Mouse (Mus musculus) regulatory T cell (primary cell): ENCODE data around the gene Cdkl1.

Experiments
- in situ Hi-C: fragments of 300-600 bp; cut with MboI, MseI; formaldehyde crosslinking; loops from one replicate; pipeline ENCODE4 v1.15.1; 2025; ENCODE audit warnings: high pct_unique_total_duplicates

Gene Cdkl1

GRCm38 (mm10) chr12:69783247-69784025 lies 7.6 kb downstream of the Cdkl1 start:
- in situ Hi-C loops = loop anchor here (5.0 kb wide), 1 partner anchor 54 kb away; no protein-coding TSS in a partner anchor

DNA sequence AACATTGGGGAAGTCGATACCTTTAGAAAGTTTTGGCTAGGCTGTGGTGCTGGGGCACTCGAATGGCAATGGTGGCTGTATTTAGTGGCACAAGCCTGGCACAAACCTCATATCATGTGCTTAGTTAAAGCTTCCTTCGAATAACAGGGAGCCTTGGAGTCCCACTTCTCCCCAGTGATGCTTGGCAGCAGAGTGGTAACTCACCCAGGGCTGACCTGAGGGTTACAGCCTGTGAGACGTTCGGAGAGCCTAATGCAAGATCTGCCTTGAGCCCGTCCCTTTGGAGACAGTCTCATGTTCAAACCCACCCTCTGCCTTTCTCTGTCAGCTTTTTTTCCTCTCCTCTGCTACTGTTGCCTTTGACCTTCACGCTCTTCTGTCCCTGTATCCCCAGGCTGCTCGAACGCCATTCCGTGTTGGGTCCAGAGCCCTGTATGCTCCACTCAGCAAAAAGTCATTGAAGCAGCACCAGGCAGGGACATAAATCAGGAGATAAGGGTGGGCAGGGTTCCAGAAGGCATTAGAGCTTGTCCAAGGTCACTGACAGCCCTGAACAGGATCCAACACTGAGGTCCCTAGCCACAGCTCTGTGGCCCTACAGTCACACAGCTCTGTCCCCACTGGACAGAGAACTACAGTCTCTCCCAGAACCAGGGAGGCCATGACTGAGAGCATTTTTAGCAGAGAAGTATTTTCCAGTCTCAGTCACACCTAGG lies 9.0 kb downstream of the Cdkl1 start:
- in situ Hi-C loops = loop anchor here (5.0 kb wide), 1 partner anchor 55 kb away; no protein-coding TSS in a partner anchor

DNA sequence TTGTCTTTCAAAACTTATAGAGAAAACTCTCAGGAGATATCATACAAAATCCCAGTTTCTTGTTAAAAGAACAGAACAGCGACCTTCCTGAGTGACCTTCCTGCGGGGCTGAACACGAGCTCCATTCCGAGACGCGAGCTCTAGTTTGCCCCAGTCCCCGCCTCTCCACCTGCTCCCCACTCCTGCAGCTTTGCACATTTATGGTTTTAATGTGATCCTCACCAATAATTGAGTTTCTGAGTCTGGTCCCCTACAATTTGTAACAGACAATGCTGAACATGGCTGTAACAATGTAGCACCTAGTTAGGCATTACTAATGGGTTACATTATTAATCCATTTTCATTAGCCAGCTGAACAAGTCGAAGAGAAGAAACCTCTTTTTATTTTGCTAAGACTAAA lies 9.6 kb downstream of the Cdkl1 start:
- in situ Hi-C loops = loop anchor here (5.0 kb wide), 1 partner anchor 56 kb away; no protein-coding TSS in a partner anchor

GRCm38 (mm10) chr12:69777957-69778356 lies 13.1 kb downstream of the Cdkl1 start:
- in situ Hi-C loops = no loop called here

GRCm38 (mm10) chr12:69777341-69777730 lies 13.7 kb downstream of the Cdkl1 start:
- in situ Hi-C loops = no loop called here

GRCm38 (mm10) chr12:69776607-69777340 lies 14.3 kb downstream of the Cdkl1 start:
- in situ Hi-C loops = no loop called here

DNA sequence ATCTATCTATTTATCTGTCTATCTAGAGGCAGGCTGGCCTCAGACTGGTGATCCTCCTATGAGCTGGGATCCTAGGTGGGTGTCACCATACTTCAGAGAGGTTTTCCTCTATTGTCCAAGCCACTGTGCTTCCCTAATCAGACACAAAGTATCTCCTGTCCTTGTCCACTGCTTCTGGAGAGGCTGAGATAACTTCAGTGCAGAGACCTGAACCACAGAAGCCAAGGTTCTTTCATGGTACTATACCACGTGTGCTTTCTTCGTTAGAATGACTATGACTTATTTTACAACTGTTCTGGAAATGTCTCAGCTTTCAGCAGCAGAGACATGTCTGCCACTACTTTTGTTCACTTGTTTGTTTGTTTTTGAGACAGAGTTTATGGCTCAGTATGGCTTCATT lies 22.2 kb downstream of the Cdkl1 start:
- in situ Hi-C loops = loop anchor here (10.0 kb wide), 1 partner anchor 286 kb away; no protein-coding TSS in a partner anchor

DNA sequence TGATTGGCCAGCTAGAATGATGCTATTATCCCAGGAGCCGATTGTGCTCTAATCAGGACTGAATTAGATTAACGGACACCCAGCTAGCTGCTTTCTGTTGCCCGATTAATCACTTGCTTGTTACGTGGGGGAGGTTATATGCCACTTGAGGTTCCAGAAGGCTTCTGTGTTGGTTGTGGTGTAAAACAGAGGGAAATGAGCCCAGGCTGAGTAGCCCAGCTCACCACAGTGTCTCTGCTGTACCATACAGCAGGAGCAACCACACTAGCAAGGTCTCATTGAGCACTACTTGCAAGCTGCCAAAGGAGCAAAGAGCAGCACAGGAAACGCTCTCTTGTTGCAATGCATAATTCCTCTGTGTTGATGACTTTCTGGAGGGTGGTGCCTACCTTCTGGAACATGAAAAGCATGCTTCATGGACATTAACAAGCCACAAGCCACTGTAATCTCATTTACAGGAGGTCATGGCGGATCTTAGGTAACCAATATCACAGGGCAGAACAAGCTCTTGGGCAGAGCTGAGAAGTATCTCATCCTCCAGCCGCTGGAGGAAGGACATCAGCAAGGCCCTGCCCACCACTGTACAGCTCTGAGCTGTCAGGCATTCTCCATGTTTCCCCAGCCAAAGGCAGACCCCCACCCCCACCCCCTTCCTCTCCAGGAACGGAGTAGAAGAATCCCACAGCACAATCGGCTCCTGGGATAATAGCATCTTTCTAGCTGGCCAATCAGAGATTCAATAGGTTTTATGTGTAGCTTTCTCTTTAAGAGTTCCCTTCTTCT lies 23.4 kb downstream of the Cdkl1 start:
- in situ Hi-C loops = loop anchor here (10.0 kb wide), 1 partner anchor 287 kb away; no protein-coding TSS in a partner anchor

GRCm38 (mm10) chr12:69766185-69766904 lies 24.7 kb downstream of the Cdkl1 start:
- in situ Hi-C loops = loop anchor here (10.0 kb wide), 1 partner anchor 288 kb away; no protein-coding TSS in a partner anchor

DNA sequence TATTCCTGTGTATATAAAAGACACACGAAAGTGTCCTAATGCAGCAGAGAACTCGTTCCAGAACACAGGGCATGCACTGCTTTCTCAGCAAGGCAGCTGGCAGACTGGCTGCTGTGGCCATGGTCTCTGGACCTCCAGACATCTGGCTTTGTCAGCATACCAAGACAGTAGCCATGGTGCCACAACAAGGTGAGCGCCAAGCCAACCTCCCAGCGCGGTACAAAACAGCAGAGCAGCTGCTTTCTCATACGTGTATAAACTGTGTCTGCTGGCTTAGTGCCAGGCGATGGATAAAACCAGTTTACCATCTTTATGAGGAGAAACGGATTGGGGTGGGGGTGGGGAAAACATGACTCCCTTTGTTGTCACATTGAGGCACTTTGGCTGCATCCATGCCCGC lies 25.5 kb downstream of the Cdkl1 start:
- in situ Hi-C loops = loop anchor here (10.0 kb wide), 1 partner anchor 289 kb away; no protein-coding TSS in a partner anchor

DNA sequence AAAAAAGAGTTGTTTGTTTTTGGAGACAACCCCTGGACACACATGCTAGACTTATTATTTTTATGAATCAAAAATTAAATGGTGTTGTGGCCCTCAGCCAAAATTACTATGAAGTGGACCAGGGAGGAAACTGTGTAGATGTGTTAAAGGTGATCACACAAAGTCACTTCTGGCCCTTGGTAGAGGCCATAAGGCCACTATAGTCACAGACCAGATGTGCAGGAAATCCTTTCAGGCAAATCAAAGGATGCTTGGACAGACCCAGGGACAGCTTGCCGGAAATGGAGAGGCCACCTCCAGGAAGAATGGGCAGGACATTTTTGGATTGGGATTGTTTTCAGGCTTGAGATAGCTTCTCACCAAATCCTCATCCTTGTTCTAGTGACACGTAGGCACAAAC lies 29.5 kb downstream of the Cdkl1 start:
- in situ Hi-C loops = loop anchor here (10.0 kb wide), 1 partner anchor 293 kb away; no protein-coding TSS in a partner anchor

GRCm38 (mm10) chr12:69760743-69761406 lies 30.2 kb downstream of the Cdkl1 start:
- in situ Hi-C loops = loop anchor here (10.0 kb wide), 1 partner anchor 294 kb away; no protein-coding TSS in a partner anchor

DNA sequence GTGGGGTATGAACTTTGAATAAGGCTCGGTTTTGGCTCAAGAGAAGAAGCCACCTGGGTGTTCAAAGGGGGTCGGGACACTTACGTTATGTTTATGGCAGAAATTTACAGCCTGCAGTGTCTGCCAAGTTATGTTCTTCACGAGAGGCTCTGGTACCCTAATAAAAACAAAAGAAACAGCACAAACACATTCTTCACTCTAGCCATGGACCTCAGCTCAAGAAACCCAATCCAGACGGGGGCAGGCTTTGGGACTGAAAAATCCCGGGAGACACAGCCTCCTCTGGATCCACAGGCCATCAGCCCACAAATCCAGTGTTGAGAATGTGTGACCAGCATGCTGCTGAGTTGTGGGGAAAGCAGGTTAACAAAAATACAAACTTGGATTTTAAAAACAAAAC lies 31.1 kb downstream of the Cdkl1 start:
- in situ Hi-C loops = loop anchor here (10.0 kb wide), 1 partner anchor 295 kb away; no protein-coding TSS in a partner anchor

- in situ Hi-C loops = no loop called here
Observed at GRCm38 (mm10) chr12:69759267-69759885, 31.7 kb downstream of the Cdkl1 start.

DNA sequence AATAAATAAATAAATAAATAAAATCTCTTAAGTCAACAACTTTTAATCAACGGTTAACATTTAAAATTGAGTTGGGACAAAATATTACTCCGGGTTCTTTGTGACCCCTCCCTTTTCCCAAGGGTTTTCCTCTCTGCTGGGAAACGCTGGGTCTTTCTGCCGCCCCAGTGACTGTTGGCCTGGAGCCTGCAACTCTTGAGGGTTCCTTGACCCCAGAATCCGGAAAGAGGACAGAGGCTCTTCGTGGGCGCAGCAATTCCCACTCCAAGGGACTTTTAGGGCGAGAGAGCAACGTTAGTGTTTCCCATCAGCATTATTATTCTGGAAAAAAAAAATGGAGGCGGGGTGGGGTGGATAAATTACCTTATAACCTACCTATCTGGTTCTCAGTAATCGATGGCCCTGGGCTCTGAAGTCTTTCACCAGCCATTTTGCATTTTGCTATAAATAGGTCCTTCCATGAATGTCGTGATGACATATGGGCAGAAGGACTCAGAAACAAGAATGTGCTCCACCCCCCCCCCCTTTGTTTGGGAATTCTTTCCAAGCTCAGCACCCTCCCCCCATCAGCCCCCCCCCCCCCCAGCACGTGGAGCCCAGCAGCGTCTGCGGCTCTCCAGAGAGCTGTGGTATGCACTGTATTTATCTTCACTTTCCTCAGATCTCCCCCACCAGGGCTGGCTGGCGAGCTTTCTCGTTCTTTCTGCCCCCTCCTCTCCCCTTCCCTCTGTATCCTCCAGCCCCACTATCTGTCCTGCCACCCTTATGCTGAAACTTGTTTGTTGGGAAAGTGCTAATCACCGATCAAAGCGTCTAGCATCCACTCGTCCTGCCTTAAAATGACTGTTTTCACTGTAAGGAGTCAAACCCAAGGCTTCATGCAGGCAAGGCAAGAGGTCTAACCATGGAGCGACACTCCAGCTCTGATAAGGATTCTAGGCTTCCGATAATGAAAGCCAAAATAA lies 32.6 kb downstream of the Cdkl1 start:
- in situ Hi-C loops = no loop called here

DNA sequence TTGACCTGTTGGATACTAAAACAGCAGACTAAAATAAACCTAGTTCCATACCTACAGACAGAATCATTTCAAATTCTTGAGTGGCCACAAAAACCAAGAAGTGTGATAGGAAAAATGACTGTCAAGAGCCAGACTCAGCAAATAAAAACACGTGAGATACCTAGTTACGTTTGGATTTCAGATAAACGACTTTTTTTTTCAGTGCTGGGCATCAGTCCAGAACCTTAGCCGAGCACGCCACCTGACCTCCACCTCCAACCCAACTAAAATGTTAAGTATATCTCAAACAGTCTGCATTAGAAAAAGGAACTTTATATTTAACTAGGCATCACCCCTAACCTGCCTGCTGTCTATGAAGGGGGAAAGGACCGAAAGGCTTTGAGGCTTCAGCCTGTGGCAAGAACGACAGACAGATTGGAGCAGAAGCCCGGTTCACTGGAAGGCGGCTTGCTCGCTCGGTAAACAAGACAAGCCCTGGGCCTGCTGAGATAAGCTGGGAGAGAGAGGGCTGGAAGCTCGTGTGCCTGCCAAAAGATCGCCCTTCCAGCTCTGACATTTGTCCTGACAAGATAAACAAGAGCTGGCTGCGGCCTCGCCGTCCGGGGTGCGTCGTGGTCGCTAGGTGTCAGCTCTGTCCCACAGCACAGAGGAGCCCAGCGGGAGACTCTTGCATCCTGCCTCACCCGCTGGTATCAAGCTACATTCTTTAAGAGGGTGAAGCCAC lies 33.5 kb downstream of the Cdkl1 start:
- in situ Hi-C loops = no loop called here

DNA sequence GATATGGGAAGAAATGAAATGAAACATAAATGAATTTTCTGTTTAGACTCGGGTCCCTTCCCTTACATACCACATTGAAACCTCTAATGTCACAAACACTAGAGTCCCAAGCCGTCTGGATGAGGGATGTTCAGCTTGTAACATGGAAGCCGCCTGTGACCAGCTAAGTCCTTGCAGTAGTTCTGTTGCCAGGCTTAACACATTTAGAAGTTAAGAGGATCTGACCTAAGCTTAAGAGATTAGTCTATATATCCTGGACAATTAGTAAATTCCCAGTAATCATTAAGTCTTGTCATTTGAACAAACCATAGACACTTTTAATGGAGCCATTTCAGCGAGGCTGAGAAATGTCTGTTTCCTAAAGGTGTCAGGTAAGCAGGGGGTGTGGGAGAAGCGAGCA lies 35.1 kb downstream of the Cdkl1 start:
- in situ Hi-C loops = no loop called here
